Mouse (Mus musculus) heart, postnatal 14 days (tissue): Measurements from ENCODE around the gene Rab8b. TPM values are rescaled to one million over a fixed set of nuclear protein-coding genes. Genes with fewer than 3 reads are reported as not detected.

Experiments
- total RNA-seq, 2 experiments: library from RNA; stranded (reverse); gene quantifications; 2 replicates each; pipeline ENCODE4 v1.2.3; 2021

Gene Rab8b
- total RNA-seq, 2 experiments from 2014 or later = 12.7 to 13.5 TPM

Other genes starting within 250 kb of the Rab8b start
- not detected for gene Car12, start 206.0 kb downstream of the Rab8b start, total RNA-seq
- gene Aph1b, start 124.2 kb downstream of the Rab8b start, total RNA-seq = 1 to 10 TPM; 5.8 to 7.0 TPM
- gene Gm10647, start 122.6 kb downstream of the Rab8b start, total RNA-seq = under 1 TPM; 0.15 to 0.36 TPM
- gene Aph1c, start 85.0 kb downstream of the Rab8b start, total RNA-seq = 1 to 10 TPM; 1.0 to 1.9 TPM
- 100 to 1,000 TPM; 179 to 198 TPM for gene Rps27l, start 26.4 kb upstream of the Rab8b start, total RNA-seq
- gene Lactb, start 55.8 kb upstream of the Rab8b start, total RNA-seq = 10 to 100 TPM; 22.6 to 23.8 TPM
- gene Tpm1, start 129.7 kb upstream of the Rab8b start, total RNA-seq = over 10,000 TPM; 11,169 to 11,475 TPM